Mouse (Mus musculus) kidney, adult 18-20 months (tissue): ENCODE data around the gene Kcnn3.

Experiments
- DNase-seq: peaks from one replicate; pipeline ENCODE4 v3.0.0; 2021

Gene Kcnn3

DNA sequence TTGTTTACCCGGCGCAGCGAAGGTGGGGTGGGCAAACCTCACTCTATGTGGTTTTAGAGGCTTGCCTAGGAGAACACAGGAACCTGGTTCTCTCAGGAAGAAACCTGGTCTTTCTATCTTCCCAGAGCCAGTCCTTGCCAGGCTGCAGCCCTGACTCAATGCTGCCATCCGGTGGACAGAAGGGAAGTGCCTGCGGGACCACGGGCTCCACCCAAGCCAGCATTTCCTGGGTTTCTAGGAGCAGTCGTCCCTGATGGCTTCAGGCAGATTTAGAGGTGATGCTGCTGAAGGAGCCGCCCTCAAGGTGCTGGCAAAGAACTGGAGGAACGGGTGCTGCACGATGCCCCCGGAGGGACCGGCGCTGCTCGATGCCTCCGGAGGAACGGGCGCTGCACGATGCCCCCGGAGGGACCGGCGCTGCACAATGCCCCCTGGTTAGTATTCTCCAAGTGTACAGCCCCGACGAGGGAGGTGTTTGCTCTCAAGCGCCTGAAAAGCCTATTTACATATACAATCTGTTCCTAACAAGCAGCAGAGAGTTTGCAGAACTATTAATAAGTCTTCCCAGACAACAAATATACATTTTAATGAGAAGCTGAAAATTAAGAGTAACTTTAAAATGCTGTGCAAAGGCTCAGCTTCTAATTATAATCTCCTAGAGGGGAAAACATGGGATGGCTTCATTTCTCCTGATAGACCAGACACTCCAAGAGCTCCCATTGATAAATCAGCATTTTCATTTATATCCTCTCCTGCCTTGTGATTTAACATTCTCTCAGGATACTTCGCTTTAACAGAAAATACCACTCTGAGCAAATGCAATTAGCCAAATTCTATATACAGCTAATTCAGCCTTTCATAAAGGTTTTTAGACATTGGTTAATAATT, 169.0 kb downstream of the Kcnn3 start:
- DNase-seq = peak; percentile 86

DNA sequence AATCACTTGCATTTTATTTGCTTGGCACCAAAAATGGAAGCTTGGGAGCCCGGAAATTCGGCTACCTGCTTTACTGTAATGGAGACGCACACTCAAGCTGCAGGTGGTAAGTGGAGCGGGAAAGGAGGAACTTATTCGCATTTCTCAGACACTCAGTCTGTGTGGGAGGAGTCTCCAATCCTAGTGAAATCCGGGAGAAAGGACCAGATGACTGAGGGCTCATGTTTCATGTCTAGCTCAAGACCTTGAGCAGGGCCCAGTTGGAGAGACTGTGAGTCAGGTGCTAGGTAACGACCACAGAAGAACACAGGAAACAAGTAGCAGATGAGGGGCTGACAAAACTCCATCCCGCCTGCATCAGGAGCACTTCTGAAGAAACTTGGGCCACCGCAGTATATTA, 171.8 kb downstream of the Kcnn3 start:
- DNase-seq = no peak

GRCm38 (mm10) chr3:89696152-89696821, 176.3 kb downstream of the Kcnn3 start:
- no peak for DNase-seq

DNA sequence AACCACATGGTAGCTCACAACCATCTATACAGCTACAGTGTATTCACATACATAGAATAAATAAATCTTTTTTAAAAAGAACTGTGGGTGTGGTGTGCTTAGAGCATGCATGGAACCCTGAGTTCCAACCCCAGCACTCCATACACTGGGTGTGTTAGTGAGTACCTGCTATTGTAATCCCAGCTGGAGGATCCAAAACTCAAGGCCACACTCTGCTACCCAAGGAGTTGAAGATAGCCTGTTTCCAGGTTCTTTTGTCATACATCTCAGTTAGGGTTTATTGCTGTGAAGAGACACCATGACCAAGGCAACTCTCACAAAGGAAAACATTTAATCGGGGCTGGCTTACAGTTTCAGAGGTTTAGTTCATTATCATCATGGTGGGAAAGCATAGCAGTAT, 179.0 kb downstream of the Kcnn3 start:
- no peak for DNase-seq

GRCm38 (mm10) chr3:89700461-89700860, 180.5 kb downstream of the Kcnn3 start:
- DNase-seq = no peak

- no peak for DNase-seq
Observed at GRCm38 (mm10) chr3:89703596-89703995, 183.6 kb downstream of the Kcnn3 start.

DNA sequence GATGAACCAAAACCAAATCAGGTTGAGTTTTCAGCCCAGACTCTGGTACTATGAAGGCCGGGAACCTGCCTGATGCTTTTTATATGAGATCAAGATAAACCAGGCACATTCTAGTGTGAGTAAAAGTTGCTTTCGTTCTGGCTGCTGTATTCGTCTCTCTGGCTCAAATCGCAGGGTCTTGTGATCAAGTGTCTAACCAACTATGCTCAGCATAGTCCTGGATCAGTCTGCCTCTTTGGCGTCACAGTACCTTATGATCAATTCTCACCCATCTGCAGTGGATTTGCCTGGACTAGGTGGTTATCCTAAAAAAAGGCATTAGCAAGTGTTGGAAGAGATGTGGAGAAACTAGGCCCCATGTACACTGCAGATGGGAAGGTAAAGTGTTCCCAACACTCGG, 184.1 kb downstream of the Kcnn3 start:
- no peak for DNase-seq

DNA sequence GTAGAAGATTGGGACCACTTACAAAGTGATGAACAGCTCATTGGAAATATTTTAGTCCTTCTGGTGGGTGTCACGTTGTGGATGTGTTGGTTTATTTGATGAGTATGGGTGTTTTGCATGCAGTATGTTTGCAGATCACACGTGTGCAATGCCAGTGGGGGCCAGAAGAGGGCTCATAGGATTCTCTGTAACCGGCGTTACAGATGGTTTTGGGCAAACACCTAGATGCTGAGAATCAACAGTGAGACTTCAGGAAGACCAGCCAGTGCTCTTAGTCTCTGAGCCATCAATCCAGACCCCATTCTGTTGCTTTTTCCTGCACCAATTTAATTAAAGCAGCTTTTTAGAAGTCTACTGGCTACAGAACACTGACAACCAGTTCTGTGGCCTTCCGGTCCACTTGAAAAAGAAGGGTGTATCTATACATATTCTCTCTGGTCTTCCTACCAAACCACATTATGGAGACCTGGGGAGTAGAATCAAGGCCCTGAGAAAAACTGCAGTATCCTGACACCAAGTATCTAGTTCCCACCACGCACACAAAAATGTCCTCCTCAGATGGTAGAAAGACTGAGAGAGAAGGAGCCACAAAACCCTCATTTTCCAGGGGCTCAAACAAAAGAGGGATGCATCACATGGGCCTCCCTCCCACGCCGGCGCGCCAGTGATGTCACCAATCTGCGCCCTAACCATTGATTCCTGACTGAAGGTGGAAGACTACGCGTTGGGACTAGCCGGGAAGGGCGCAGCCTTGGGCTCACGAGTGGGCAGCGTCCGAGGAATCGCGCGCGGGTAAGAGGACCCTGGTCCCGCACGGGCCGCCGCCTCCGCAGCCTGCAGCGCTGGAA, 194.6 kb downstream of the Kcnn3 start, which contains the start of gene Adar:
Gene Adar, plus strand, starts transcription at position 664 of the 848 bp plus-strand sequence.
- DNase-seq = peak; percentile 71

DNA sequence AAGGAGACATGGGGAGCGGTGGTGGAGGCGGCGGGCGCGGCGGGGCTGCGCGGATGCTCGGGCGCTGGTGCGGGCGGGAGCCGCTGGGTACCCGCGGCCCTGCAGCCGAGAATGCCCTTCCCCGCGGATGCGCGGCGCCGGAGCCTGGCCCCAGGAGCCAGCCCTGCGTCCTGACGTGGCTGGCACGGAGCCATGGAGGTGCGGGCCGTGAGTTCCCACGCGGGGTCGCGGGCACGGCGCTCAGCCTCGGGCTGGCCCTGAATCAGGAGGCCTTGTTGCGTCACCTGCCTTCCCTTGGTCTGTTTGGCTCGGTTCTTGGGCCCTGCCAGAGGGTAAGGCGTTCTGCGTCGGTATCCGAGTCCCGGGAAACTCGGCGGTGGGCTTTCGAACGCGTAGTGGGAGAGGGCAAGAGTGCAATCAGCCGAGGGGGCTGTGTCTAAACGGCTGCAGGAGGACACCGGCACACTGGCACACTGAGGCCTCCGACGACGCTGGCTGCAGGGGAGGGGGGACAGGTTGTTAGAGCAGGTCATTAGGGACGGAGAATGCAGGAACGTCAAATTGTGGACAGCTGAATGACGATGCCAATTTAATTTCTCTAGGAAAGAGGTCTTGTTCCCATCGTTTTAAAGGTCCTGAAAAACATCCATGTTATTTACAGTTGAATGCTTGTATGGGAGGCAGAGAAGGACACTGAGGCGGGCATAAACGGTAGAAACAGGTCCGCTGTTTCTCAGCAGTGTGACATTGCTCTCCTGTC, 195.4 kb downstream of the Kcnn3 start:
- DNase-seq = peak; percentile 42

DNA sequence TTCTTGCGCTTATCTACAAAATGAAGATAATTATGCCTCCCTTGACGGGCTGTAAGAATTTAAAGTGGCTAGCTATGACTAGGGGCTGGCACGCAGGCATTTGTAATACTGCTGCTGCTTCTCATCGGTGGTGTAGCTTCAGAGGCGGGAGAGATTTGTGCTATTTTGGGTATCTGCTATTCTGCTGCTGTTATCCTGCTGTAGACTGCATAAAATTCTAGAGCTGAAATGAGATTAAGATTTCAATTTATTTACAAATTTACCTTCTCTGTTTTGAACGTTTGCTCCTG, 195.9 kb downstream of the Kcnn3 start:
- DNase-seq = no peak

GRCm38 (mm10) chr3:89722032-89722431, 202.1 kb downstream of the Kcnn3 start:
- no peak for DNase-seq

DNA sequence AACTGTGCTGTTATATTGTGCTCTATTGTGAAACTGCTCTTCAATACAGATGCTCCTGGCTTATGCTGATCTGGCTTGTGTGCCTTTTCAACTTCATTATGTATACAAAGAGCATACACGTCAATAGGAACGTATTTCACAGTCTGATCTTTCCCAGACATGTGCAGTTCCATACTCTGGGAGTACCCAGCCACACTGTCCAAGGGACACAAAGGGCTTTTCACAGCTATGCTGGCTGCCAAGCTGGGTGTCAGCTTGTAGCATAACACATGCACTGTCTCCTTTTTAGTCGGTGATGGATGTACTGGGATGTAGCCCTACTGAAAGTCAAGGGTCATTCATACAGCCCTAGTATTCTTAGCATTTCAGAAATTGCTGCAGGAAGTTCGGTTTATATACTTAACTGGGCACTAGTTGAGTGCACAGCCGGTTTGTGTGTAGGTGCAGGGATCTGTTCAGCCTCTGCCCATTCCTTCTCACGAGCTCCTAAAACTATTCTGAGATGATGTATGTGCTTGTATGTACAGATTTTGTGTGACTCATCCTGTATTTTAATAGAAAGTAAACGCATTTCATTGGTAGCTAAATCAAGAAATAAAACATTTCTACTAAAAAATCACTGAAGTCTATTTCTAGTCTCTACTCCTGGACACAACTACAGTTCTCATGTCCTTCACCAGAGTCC, 203.6 kb downstream of the Kcnn3 start:
- no peak for DNase-seq
